Mouse (Mus musculus) liver, adult (tissue): ENCODE data around the gene Lgals2.
A peak's percentile ranks its signal among the peaks of the same experiment; 100 is the strongest.

ENCODE experiments used
- GATA4 ChIP-seq: IDR thresholded peaks from 2 replicates; pipeline ENCODE4 v1.6.1; 2014; ENCODE audit warnings: mild to moderate bottlenecking, low read length; ENCODE audit not compliant: insufficient replicate concordance

Gene Lgals2

GRCm38 (mm10) chr15:78835200-78836085 lies 19.9 kb downstream of the Lgals2 start:
- no peak for TF ChIP-seq GATA4

- no peak for TF ChIP-seq GATA4
Measured at GRCm38 (mm10) chr15:78834233-78835005, 20.9 kb downstream of the Lgals2 start.

GRCm38 (mm10) chr15:78833582-78833981 lies 21.7 kb downstream of the Lgals2 start:
- no peak for TF ChIP-seq GATA4

- peak; percentile 59; the same call in 1 of the 2 replicates for TF ChIP-seq GATA4
Measured at GRCm38 (mm10) chr15:78832701-78833123, 22.6 kb downstream of the Lgals2 start.

GRCm38 (mm10) chr15:78831720-78832657 lies 23.3 kb downstream of the Lgals2 start:
- no peak for TF ChIP-seq GATA4

GRCm38 (mm10) chr15:78830742-78831719 lies 24.3 kb downstream of the Lgals2 start:
- no peak for TF ChIP-seq GATA4

GRCm38 (mm10) chr15:78829636-78830035 lies 25.7 kb downstream of the Lgals2 start:
- no peak for TF ChIP-seq GATA4

- TF ChIP-seq GATA4, result no peak
Measured at GRCm38 (mm10) chr15:78828315-78828714, 27.0 kb downstream of the Lgals2 start.

GRCm38 (mm10) chr15:78826213-78827204 lies 28.8 kb downstream of the Lgals2 start:
- TF ChIP-seq GATA4, result no peak

GRCm38 (mm10) chr15:78816074-78816391 lies 39.3 kb downstream of the Lgals2 start:
- TF ChIP-seq GATA4, result no peak

GRCm38 (mm10) chr15:78815314-78816073 lies 39.8 kb downstream of the Lgals2 start:
- no peak for TF ChIP-seq GATA4

GRCm38 (mm10) chr15:78813603-78814002 lies 41.7 kb downstream of the Lgals2 start:
- TF ChIP-seq GATA4, result no peak
